Mouse (Mus musculus) ES-Bruce4 (cell line): ENCODE data around the gene Tmem97.

ENCODE experiments used
- CTCF ChIP-seq: IDR thresholded peaks from one replicate; pipeline ENCODE4 v1.8.1; 2011; ENCODE audit warnings: low read depth, low read length
- EP300 ChIP-seq: IDR thresholded peaks from 2 replicates; pipeline ENCODE4 v1.6.1; 2011; ENCODE audit warnings: low read depth, low read length; ENCODE audit not compliant: insufficient read depth
- POLR2A ChIP-seq: IDR thresholded peaks from one replicate; pipeline ENCODE4 v1.8.1; 2011; ENCODE audit warnings: low read length; ENCODE audit not compliant: insufficient read depth

DNA sequence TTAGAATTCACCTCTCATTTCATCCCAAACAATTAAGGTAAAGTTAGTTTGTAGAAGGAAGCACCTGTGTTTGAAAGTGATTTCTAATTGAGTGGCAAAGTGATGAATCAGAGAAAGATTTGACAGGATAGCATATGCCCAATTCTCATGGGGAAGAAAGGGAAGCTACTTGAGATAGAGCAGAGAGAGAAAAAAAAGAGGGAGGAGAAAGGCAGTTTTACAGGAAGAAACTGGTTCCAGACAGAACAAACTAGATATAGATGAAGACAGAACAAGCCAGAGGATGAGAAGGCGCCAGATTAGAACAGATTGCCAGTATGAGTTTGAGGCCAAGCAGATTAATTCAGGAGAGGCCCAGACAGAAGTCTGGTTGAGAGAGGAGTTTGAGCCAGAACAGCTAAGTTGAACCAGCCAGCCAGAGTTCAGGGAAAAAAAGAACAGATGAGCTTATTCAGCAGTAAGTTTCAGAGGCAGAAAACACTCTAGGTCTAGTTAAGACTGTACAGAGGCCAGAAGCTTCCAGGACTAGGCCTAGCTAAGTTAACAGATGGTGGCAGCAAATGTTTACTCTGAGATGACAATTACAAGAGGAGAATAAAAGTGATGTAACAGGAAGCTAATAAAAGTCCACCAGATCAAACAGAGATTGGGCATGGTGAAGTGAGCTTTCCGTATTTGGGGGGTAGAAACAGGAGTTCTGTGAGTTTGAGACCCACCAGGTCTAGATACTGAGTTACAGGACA lies 2.7 kb downstream of the Tmem97 start:
- TF ChIP-seq CTCF (no peak), POLR2A (no peak), EP300 (no peak)
